Mouse (Mus musculus) lung, postnatal 0 days (tissue): ENCODE data around the gene Cnot2.

Experiments
- CTCF ChIP-seq: IDR thresholded peaks from 2 replicates; pipeline ENCODE4 v1.5.1; 2016; ENCODE audit warnings: antibody characterized with exemption, mild to moderate bottlenecking
- EP300 ChIP-seq: IDR thresholded peaks from 2 replicates; pipeline ENCODE4 v1.6.1; 2016; ENCODE audit warnings: antibody characterized with exemption, mild to moderate bottlenecking, control low read depth

DNA sequence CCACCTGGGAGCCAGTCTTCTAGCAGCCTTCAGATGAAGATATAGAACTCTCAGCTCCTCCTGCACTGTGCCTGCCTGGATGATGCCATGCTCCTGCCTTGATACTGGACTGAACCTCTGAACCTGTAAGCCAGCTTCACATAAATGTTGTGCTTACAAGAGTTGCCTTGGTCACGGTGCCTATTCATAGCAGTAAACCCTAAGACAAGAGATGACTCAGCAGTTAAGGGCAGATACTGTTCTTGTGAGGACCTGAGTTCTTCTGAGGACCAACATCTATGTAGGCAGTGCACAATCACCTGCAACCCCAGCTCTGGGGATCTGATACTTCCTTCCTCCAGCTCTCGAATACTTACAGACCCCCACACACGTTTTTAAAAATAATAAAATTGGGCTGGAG is 104.8 kb downstream of the Cnot2 start:
- TF ChIP-seq CTCF (no peak), EP300 (no peak)
